Mouse (Mus musculus) hindbrain, embryonic 11.5 days (tissue): ENCODE data around the gene Cbx3. TPM values are rescaled to one million over a fixed set of nuclear protein-coding genes. Genes with fewer than 3 reads are reported as not detected.
"Not testable (repeated sequence)": the region's sequence is repeated elsewhere in the genome, so short reads cannot be mapped to it uniquely, and the experiment has no call there.

ENCODE experiments used
- ATAC-seq: fragments of 200-750 bp; cut with Nextera tagmentation; 2 replicates; pipeline ENCODE4 v1.8.0; 2017; ENCODE audit warnings: mild to moderate bottlenecking, moderate TSS enrichment, moderate library complexity; ENCODE audit not compliant: low FRiP score
- DNase-seq: peaks from one replicate; pipeline ENCODE4 v3.0.0-alpha.2; 2015; ENCODE audit warnings: low spot score
- H3K27ac ChIP-seq: fragments of 300-500 bp; sonication (generic); 2 replicates; pipeline ENCODE4 v1.5.1; 2014; ENCODE audit warnings: mild to moderate bottlenecking, low read depth, low read length
- H3K27me3 ChIP-seq: fragments of 300-500 bp; sonication (generic); 2 replicates; pipeline ENCODE4 v1.6.1; 2014; ENCODE audit warnings: mild to moderate bottlenecking, low read length, moderate library complexity, mixed read lengths; ENCODE audit not compliant: control insufficient read depth, insufficient read depth
- H3K36me3 ChIP-seq: fragments of 300-500 bp; sonication (generic); 2 replicates; pipeline ENCODE4 v1.6.1; 2014; ENCODE audit warnings: mild to moderate bottlenecking, low read length, moderate library complexity, mixed read lengths; ENCODE audit not compliant: control insufficient read depth, insufficient read depth
- H3K4me1 ChIP-seq: fragments of 300-500 bp; sonication (generic); replicated peaks from 2 replicates; pipeline ENCODE4 v1.6.1; 2014; ENCODE audit warnings: low read length, mixed read lengths; ENCODE audit not compliant: control insufficient read depth, insufficient read depth
- H3K4me2 ChIP-seq: fragments of 300-500 bp; sonication (generic); replicated peaks from 2 replicates; pipeline ENCODE4 v1.6.1; 2014; ENCODE audit warnings: mild to moderate bottlenecking, low read depth, low read length
- H3K4me3 ChIP-seq: fragments of 300-500 bp; sonication (generic); 2 replicates; pipeline ENCODE4 v1.5.1; 2014; ENCODE audit warnings: low read depth, low read length
- H3K9ac ChIP-seq: fragments of 300-500 bp; sonication (generic); 2 replicates; pipeline ENCODE4 v1.6.1; 2014; ENCODE audit warnings: low read depth, low read length
- H3K9me3 ChIP-seq: fragments of 300-500 bp; sonication (generic); 2 replicates; pipeline ENCODE4 v1.6.1; 2016; ENCODE audit warnings: low read length; ENCODE audit not compliant: control insufficient read depth
- WGBS: fragments of 180-500 bp; shearing (Covaris S2); extraction: QIAGEN DNeasy Blood & Tissue Kit; methylation state at CpG from one replicate; pipeline ENCODE4 v1.1.7; 2014; 5-methylcytosine and 5-hydroxymethylcytosine counted together
- polyA plus RNA-seq: library from polyadenylated mRNA; unstranded; fragments of >200 nt; fragmentation: Nextera tagmentation; extraction: Ambion mirVana; gene quantifications from 2 replicates; pipeline ENCODE4 v1.2.1, GENCODE M21; 2014

The Cbx3 gene
- polyA plus RNA-seq, 1 experiment from 2014 or later: 660 TPM

- H3K27me3 ChIP-seq: no peaks in the 10 kb centered on the region
- H3K36me3 ChIP-seq: peaks cover 20% of the 10 kb centered on the region
- no peak overlapping the region for H3K27ac ChIP-seq
- no peaks in the 10 kb centered on the region for H3K9me3 ChIP-seq
- DNase-seq (no peak), ATAC-seq (no peak)
- H3K4me2 ChIP-seq: no peak overlapping the region
- H3K9ac ChIP-seq: no peak overlapping the region
- H3K4me1 ChIP-seq: no peaks in the 10 kb centered on the region
- WGBS: 96% methylated on average over 3 of the region's 3 CpGs
- no peak overlapping the region for H3K4me3 ChIP-seq
Observed at GRCm38 (mm10) chr6:51483861-51484260, 13.7 kb downstream of the Cbx3 start.

DNA sequence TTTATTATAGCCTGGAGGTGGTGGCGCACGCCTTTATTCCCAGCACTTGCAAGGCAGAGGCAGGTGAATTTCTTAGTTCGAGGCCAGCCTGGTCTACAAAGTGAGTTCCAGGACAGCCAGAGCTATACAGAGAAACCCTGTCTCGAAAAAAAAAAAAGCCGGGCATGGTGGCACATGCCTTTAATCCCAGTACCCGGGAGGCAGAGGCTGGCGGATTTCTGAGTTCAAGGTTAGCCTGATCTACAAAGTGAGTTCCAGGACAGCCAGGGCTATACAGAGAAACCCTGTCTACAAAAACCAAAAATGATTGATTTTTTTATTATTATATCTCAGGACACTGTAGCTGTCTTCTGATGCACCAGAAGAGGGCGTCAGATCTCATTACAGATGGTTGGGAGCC is 14.4 kb downstream of the Cbx3 start:
- H3K27ac ChIP-seq, ATAC-seq, H3K4me2 ChIP-seq, H3K4me3 ChIP-seq, H3K9ac ChIP-seq, H3K9me3 ChIP-seq, DNase-seq, H3K4me1 ChIP-seq, H3K27me3 ChIP-seq: not testable (repeated sequence)
- peaks cover 14% of the 10 kb centered on the region for H3K36me3 ChIP-seq
- 90% methylated on average over 8 of the region's 8 CpGs for WGBS

DNA sequence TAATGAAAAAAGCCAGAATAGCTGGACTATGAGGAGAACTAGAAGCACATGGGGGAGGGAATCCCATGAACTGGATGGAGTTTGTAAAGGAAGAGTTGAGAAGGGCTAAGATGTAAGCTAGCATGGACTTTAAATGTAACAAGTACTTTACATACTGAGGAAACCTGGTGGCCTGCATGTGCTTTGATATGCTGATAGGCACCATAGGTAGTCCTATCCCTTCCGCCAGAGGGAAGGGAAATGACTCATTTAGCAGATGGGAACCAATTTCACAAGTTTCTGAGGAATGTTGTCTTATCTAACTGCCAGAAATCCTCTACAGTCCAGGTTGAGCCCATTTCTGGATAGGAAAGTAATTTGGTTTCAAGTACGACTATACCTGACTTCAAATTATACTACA is 15.5 kb downstream of the Cbx3 start:
- DNase-seq (no peak), ATAC-seq (no peak)
- 64% methylated on average over 2 of the region's 2 CpGs for WGBS
- Histone ChIP-seq H3K27ac (no peak overlapping the region), H3K9ac (no peak overlapping the region), H3K36me3 (peaks cover 7% of the 10 kb centered on the region; the same call in 1 of the 2 replicates), H3K9me3 (no peaks in the 10 kb centered on the region), H3K4me3 (no peak overlapping the region), H3K4me1 (no peaks in the 10 kb centered on the region), H3K4me2 (no peak overlapping the region), H3K27me3 (no peaks in the 10 kb centered on the region)

GRCm38 (mm10) chr6:51486076-51486710 is 16.0 kb downstream of the Cbx3 start:
- H3K27ac ChIP-seq: no peak overlapping the region
- H3K4me2 ChIP-seq: no peak overlapping the region
- DNase-seq (no peak), ATAC-seq (no peak)
- H3K36me3 ChIP-seq: peaks cover 4% of the 10 kb centered on the region; the same call in 1 of the 2 replicates
- no peak overlapping the region for H3K9ac ChIP-seq
- H3K4me3 ChIP-seq: no peak overlapping the region
- no peaks in the 10 kb centered on the region for H3K9me3 ChIP-seq
- 78% methylated on average over 7 of the region's 7 CpGs for WGBS
- no peaks in the 10 kb centered on the region for H3K4me1 ChIP-seq
- no peaks in the 10 kb centered on the region for H3K27me3 ChIP-seq

DNA sequence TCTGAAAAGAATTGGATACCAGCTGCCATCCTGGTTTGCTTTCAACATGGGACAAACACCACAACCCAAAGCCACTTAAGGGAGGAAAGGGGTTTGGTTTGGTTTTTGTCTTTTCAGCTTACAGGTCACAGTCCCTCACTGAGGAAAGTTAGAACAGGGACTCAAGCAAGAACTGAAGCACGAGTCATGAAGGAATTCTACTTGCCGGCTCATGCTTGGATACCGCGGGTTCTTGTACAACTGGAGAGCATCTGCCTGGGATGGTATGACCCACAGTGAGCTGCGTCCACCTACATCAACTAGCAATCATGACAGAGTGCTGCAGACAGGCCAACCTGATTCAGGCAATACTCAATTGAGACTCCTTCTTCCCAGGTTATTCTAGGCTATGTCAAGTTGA is 16.6 kb downstream of the Cbx3 start:
- peaks cover 4% of the 10 kb centered on the region; the same call in 1 of the 2 replicates for H3K36me3 ChIP-seq
- no peaks in the 10 kb centered on the region for H3K4me1 ChIP-seq
- H3K27ac ChIP-seq: no peak overlapping the region
- no peak for DNase-seq
- ATAC-seq: no peak
- no peaks in the 10 kb centered on the region for H3K9me3 ChIP-seq
- H3K27me3 ChIP-seq: no peaks in the 10 kb centered on the region
- H3K9ac ChIP-seq: no peak overlapping the region
- no peak overlapping the region for H3K4me3 ChIP-seq
- H3K4me2 ChIP-seq: no peak overlapping the region
- WGBS: 91% methylated on average over 5 of the region's 5 CpGs

GRCm38 (mm10) chr6:51489787-51490186 is 19.6 kb downstream of the Cbx3 start:
- H3K4me3 ChIP-seq: no peak overlapping the region
- WGBS: 58% methylated on average over 2 of the region's 2 CpGs
- H3K9ac ChIP-seq: no peak overlapping the region
- no peak overlapping the region for H3K4me2 ChIP-seq
- no peak overlapping the region for H3K27ac ChIP-seq
- no peaks in the 10 kb centered on the region for H3K36me3 ChIP-seq
- H3K9me3 ChIP-seq: no peaks in the 10 kb centered on the region
- DNase-seq (no peak), ATAC-seq (no peak)
- H3K4me1 ChIP-seq: no peaks in the 10 kb centered on the region
- H3K27me3 ChIP-seq: no peaks in the 10 kb centered on the region

GRCm38 (mm10) chr6:51497321-51498111 is 27.4 kb downstream of the Cbx3 start:
- 78% methylated on average over 8 of the region's 8 CpGs for WGBS
- Histone ChIP-seq H3K4me1 (no peaks in the 10 kb centered on the region), H3K9me3 (no peaks in the 10 kb centered on the region), H3K4me2 (no peak overlapping the region), H3K27ac (no peak overlapping the region), H3K9ac (no peak overlapping the region), H3K36me3 (no peaks in the 10 kb centered on the region), H3K27me3 (no peaks in the 10 kb centered on the region), H3K4me3 (no peak overlapping the region)
- DNase-seq (no peak), ATAC-seq (no peak)

DNA sequence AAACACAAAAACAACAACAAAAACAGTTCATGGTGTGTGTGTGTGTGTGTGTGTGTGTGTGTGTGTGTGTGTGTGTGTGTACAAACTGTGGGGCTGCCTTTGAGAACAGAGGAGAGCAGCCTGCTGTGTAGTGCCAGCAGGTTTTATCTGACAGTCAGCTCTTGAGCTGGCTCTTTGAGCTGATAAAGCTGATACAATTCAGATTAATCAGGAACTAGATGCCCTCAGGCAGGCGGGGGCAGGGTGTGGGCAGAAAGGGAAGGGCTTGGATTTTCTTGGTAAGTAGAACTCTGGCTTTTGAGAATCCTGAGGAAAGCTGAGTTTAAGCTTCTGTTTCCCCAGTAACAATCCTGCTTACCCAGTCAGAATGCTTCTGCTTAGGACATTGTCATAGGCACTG is 35.5 kb downstream of the Cbx3 start:
- Histone ChIP-seq H3K27ac (no peak overlapping the region), H3K4me3 (no peak overlapping the region), H3K27me3 (no peaks in the 10 kb centered on the region), H3K9me3 (no peaks in the 10 kb centered on the region), H3K9ac (no peak overlapping the region), H3K4me1 (no peaks in the 10 kb centered on the region), H3K36me3 (no peaks in the 10 kb centered on the region), H3K4me2 (no peak overlapping the region)
- DNase-seq (no peak), ATAC-seq (no peak)
- WGBS: 74% methylated on average over 1 of the region's 1 CpGs

GRCm38 (mm10) chr6:51507556-51507955 is 37.4 kb downstream of the Cbx3 start:
- DNase-seq: no peak

More at GRCm38 (mm10) chr6:51507556-51507955, 37.4 kb downstream of the Cbx3 start:
- WGBS: 64% methylated on average over 2 of the region's 2 CpGs
- H3K27me3 ChIP-seq: no peaks in the 10 kb centered on the region
- H3K4me3 ChIP-seq: no peak overlapping the region
- no peaks in the 10 kb centered on the region for H3K9me3 ChIP-seq
- no peak overlapping the region for H3K27ac ChIP-seq
- H3K4me2 ChIP-seq: no peak overlapping the region
- H3K36me3 ChIP-seq: no peaks in the 10 kb centered on the region
- no peaks in the 10 kb centered on the region for H3K4me1 ChIP-seq
- ATAC-seq: no peak
- H3K9ac ChIP-seq: no peak overlapping the region
